Mouse (Mus musculus) kidney, adult 2 months (tissue): ENCODE results near the gene Dab1.

Experiments
- CTCF ChIP-seq: fragments of 200-500 bp; conservative IDR thresholded peaks from 2 replicates; pipeline ENCODE4 v1.5.1; 2011; ENCODE audit warnings: low read depth, mild to moderate bottlenecking, control low read depth, low read length, moderate library complexity, mixed read lengths; ENCODE audit not compliant: insufficient read depth, insufficient read length
- POLR2A ChIP-seq: fragments of 200-500 bp; IDR thresholded peaks from one replicate; pipeline ENCODE4 v1.6.1; 2011; ENCODE audit warnings: low read depth, low read length, control low read depth

DNA sequence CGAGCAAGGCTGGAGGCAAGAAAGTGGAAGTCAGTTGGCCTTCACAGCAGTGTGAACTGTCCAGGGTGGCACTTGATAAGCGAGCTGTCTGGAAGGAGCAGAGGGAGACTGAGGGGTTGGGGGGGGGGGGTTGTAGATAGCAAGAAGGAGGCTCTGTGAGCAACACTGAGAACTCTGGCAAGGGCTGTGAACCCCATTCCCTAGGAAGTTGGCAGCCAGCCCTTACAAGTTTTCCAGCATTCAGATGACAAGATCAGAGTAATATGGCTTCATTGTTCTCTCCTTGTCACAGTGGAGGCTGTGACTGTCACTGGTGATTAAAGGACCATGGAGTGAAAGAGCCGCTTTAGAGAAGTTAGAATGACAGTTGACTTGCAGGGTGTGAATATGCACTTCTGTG is 662.4 kb downstream of the Dab1 start:
- no peak for TF ChIP-seq CTCF
- no peak for TF ChIP-seq POLR2A
